Mouse (Mus musculus) left cerebral cortex, postnatal 10 days (tissue): Measurements from ENCODE around the gene H2-Eb2. TPM values are rescaled to one million over a fixed set of nuclear protein-coding genes. Genes with fewer than 3 reads are reported as not detected.

Experiments
- DNase-seq, 2 experiments: peaks; one replicate each; pipeline ENCODE4 v3.0.0; 2021 to 2022; ENCODE audit warnings: low spot score in 2 of 2, mixed read lengths in 1 of 2; ENCODE audit errors: extremely low spot score in 1 of 2
- intact Hi-C: fragments of 180-260 bp; cut with DNase I; formaldehyde crosslinking; loops from one replicate; pipeline ENCODE4 v1.15.1; 2025
- total RNA-seq, 2 experiments: library from RNA; stranded (reverse); gene quantifications; 2 replicates each; pipeline ENCODE4 v1.2.3; 2021

The H2-Eb2 gene
- not detected for total RNA-seq

DNA sequence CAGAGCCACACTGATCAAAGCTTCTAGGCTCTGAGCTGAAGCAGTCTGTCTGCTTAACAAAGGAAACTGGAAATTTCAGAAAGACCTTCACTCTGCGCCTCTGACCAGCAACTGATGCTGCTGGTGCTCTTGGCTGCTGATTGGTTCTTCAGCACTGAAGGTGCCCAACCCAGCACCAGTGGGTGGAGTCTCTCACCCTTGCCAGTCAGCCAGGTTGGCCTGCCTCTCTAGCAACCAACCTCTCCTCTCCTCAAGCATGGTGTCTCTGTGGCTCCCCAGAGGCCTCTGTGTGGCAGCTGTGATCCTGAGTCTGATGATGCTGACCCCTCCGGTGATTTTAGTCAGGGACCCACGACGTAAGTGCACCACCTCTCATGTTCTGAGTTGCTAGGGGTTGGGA lies at the start of gene H2-Eb2:
Gene H2-Eb2 (plus strand): TSS at position 230 of the 400 bp plus-strand sequence.
- DNase-seq: no peak
- intact Hi-C loops: no loop called here

DNA sequence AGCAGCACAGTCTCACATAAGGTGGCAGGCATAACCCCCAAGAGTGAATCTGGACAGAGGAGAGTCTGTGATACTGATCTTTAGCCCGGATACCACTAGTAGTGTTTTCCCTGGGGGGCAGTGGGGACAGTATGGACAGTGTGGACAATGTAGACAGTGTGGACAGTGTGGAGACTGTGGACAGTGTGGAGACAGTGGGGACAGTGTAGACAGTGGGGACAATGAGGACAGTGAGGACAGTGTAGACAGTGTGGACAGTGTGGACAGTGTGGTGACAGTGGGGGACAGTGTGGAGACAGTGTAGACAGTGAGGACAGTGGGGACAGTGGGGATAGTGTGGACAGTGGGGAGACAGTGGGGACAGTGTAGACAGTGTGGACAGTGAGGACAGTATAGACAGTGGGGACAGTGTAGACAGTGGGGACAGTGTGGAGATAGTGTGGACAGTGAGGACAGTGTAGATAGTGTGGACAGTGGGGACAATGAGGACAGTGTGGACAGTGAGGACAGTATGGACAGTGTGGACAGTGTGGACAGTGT lies 44.9 kb upstream of the H2-Eb2 start:
- intact Hi-C loops: no loop called here

DNA sequence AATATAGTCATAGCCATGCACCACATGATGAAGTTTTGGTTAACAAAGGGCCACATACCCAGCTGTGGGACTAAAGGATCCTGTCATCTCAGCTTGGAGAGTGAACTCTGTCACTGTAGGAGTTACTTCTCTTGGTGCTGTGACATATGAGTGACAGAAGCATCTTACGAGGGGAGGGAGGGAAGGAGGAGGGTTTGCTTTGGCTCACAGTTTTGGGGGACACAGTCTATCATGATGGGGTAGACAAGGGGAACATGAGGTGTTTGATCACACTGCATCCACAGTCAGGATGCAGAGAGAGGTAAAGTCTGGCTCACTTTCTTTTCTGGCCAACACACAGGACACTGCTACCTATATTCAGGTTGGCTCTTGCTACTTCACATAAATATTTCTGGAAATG lies 43.6 kb upstream of the H2-Eb2 start:
- intact Hi-C loops: no loop called here
- DNase-seq: no peak

More for the DNA sequence above, 44.9 kb upstream of the H2-Eb2 start:
- DNase-seq: no peak

GRCm38 (mm10) chr17:34285371-34285770 lies 40.1 kb upstream of the H2-Eb2 start:
- intact Hi-C loops: no loop called here
- DNase-seq: no peak

DNA sequence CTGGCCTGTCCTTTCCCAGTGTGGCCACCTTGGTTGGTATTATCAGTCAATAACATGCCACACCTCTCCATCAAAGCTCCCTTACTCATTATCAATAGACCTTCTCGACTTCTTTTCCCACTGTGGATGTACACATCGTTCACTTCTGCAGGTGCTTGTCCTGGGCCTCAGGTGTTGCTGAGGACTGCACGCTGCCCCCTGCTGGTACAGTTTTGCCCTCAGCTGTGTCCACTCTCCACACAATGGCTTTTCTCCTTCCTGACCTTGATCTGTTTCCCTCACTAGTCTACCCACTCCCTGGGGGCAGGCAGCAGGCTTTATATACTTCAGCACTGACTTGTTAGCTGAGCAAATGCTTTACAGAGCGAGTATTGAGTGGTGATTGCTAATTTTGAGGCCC lies 39.6 kb upstream of the H2-Eb2 start:
- intact Hi-C loops: no loop called here

DNA sequence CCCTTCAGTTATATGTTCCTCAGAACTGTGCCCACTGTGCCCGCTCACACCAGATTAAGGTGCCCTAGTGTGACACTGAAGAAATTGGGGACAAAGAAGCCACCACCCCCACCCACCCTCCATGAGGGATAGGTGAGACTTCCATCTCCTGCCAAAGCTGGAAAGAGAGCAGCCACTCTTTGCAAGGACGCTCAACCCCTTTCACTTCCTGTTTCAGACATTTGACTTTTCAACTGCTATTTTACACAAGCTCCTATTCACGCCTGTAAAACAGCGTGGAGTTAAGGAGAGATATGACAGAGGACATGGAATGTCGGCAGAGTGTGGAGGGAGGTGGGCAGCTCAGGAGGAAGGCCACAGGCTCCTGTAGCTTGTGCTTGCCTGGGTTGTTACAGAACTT lies 39.0 kb upstream of the H2-Eb2 start:
- intact Hi-C loops: no loop called here
- DNase-seq: no peak

More for the DNA sequence above, 39.6 kb upstream of the H2-Eb2 start:
- DNase-seq: no peak

DNA sequence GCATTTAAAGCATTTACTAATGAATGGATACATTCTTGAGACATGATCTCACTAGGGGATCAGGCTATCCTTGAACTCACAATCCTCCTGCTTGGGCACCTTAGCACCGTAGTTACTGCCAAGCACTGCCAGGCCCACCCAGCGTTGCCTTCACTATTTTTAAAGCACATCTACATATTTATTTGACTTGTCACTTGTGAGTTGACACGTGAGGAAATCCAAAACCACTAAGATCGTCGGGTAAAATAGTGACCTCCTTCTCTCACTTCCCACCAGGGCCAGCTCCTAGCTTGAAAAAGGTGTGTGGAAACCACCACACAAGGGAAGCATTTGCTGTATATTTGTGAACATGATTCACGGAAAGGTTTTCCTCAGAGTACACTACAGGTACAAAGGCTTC lies 38.5 kb upstream of the H2-Eb2 start:
- intact Hi-C loops: no loop called here
- DNase-seq: no peak

- intact Hi-C loops: no loop called here
- peak; percentile 62 to 72 for DNase-seq
Observed at GRCm38 (mm10) chr17:34287648-34288047, 37.8 kb upstream of the H2-Eb2 start, which contains the start of gene H2-Aa. H2-Aa (minus strand) TSS chr17:34287823.

GRCm38 (mm10) chr17:34288131-34288530 lies 37.3 kb upstream of the H2-Eb2 start:
- no peak for DNase-seq
- intact Hi-C loops: no loop called here

GRCm38 (mm10) chr17:34291609-34292008 lies 33.9 kb upstream of the H2-Eb2 start:
- intact Hi-C loops: no loop called here
- peak; percentile 77 to 83 for DNase-seq

DNA sequence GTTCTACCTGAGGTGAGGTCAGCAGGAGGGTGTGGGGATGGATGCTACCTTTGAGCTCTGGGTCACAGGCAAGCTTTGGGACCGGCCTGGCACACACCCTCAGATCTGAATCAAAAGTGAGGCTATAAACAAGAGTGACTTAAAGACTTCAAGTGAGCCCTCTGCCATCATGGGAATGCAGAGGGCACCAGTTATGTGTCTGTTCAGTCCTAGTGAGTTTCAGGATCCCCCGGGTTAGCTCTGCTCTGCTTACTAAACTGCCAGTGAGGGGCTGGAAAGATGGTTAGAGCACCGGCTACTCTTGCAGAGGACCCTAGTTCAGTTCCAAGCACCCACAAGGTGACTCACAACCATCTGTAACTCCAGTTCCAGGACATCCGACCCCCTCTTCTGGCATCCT lies 32.9 kb upstream of the H2-Eb2 start:
- intact Hi-C loops: no loop called here

GRCm38 (mm10) chr17:34293533-34293932 lies 31.9 kb upstream of the H2-Eb2 start:
- intact Hi-C loops: no loop called here
- DNase-seq: no peak

More for the DNA sequence above, 32.9 kb upstream of the H2-Eb2 start:
- DNase-seq: no peak

DNA sequence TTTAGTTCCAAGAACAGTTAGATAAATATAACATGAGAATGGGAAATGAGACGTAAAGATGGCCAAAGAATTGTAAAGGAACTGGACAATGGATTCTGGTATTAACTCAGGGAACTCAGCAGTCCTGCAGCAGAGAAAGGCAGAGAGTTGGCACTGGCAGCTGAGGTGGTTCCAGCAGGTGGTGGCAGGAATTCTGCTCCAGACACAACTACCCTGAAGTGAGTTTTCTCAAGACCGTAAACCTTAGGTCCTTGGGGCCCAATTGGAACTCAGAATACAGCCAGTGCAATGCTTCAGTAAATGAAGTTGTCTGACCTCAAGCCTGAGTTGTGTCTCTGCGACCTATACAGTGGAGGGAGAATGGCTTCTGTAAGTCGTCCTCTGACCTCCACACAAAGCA lies 31.2 kb upstream of the H2-Eb2 start:
- intact Hi-C loops: no loop called here
- DNase-seq: no peak

DNA sequence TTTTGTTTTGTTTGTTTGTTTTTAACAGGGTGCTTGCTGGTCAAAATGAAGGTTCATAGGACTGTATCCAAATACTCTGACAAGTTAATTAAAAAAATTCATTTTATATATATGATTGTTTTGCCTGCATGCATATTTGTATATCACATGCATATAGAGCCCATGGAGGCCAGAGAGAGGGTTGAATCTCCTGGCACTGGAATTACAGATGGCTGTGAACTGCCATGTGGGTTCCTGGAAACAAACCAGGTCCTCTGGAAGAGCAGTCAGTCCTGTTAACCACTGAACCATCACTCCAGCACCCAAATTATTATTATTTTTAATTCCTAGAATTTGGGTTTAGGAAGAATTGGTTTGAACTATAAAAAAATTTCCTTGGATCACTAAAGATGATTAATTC lies 30.2 kb upstream of the H2-Eb2 start:
- intact Hi-C loops: no loop called here
- no peak for DNase-seq

GRCm38 (mm10) chr17:34295891-34296794 lies 29.3 kb upstream of the H2-Eb2 start:
- DNase-seq: peak in 1 of 2 experiments; percentile 79
- intact Hi-C loops: no loop called here

- DNase-seq: no peak
- intact Hi-C loops: no loop called here
Observed at GRCm38 (mm10) chr17:34299356-34299755, 26.1 kb upstream of the H2-Eb2 start.

- intact Hi-C loops: no loop called here
- no peak for DNase-seq
Observed at GRCm38 (mm10) chr17:34300071-34300470, 25.4 kb upstream of the H2-Eb2 start.

GRCm38 (mm10) chr17:34300691-34301566 lies 24.5 kb upstream of the H2-Eb2 start:
- intact Hi-C loops: no loop called here
- DNase-seq: no peak

- intact Hi-C loops: no loop called here
- DNase-seq: no peak
Observed at GRCm38 (mm10) chr17:34301670-34302190, 23.7 kb upstream of the H2-Eb2 start.
